Mouse (Mus musculus): ENCODE results near the gene Ly6g6c.

Ly6g6c gene

DNA sequence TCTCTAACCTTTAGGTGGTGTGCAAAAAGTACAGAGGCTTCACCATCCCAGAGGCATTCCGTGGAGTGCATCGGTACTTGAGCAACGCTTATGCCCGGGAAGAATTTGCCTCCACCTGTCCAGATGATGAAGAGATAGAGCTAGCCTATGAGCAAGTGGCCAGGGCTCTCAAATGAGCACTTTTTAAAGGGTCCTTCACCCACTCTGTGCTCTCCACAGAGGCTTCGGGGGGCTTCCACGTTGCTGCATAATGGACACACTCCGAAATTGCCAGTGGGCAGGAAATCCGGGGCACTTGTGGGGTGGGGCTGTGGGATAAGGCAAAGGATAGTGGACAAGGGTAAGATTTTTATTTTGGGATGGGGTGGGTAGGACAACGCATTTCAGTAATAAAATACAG, 6.9 kb upstream of the Ly6g6c start:
- DNase-seq: no peak

DNA sequence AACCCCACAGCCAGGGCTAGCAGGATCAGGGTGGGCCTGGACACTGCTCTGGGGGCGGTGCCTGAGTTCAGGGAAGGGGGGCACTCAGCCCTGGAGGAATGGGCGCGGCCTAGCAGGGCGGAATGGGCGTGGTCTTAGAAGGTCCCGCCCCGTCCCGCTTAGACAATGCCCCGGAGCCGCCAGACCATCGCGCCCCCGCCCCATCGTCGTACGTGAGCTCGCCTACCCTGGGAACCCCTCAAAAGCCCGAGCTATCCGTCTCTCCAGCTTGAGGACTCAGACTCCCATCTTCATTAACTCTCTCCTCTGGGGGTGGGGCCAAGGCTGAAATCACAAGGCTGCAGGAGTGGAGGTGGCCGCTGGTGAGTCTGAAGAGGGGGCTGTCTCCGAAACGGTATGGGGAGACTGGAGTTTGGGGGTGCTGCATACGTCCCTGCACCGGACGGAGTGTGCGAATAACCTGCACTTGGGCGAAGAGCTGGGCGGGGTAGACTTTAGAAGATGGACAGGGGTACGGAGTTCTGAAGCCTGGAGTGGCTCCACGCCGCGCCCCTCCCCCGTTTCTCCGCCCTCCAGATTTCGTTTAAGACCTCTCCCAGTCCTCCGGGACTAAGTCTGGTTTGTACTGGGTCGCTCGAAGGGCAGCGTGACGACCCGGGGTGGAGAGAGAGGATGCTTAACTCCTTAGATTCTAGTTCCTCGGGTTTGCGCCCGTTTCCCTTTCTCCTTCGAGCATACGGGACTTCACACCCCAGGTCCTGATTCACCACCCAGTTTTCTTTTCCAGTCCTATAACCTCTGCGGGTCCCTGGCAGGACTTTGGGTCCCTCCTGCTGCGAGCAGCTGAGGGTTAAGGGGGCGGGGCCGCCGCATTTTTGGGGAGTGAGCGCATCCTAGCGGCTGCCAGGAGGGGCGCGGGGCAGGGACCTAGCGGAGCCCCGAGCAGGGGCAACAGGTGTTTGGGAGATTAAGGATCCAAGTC, 6.0 kb upstream of the Ly6g6c start, which contains the start of gene Ddah2:
TSS of gene Ddah2 (plus strand) at position 125 of the 982 bp plus-strand sequence.
- DNase-seq: peak; percentile 96

DNA sequence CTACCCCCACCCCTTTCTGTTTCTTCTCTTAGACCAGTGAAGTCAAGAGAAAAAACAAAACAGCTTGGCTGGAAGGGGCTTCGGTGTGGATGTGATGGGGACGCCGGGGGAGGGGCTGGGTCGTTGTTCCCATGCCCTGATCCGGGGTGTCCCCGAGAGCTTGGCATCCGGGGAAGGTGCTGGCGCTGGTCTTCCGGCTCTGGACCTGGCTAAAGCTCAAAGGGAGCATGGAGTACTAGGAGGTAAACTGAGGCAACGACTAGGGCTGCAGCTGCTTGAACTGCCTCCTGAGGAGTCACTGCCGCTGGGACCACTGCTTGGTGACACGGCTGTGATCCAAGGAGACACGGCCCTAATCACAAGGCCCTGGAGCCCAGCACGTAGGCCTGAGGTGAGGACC, 5.1 kb upstream of the Ly6g6c start:
- no peak for DNase-seq

DNA sequence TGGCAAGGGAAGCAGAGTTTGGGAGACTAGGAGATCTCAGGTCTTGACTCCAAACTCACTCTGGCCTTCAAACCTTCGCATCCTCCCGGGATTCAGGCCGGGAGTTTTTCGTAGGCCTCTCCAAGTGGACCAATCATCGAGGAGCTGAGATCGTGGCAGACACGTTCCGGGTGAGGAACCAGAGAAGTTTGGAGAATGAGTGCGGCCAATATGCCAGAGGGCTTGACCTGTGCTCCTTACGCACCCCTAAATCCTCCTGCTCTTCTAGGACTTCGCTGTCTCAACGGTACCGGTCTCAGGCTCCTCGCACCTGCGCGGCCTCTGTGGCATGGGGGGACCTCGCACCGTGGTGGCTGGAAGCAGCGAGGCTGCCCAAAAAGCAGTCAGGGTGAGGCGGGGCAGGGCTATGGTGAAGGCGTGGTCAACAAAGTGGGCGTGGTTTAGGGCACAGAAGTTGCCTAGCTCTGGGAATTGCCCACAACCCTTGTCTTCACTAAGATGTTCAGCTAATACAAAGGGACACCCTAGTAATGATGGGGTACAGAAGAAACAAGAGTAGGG, 4.4 kb upstream of the Ly6g6c start:
- DNase-seq: peak; percentile 47

DNA sequence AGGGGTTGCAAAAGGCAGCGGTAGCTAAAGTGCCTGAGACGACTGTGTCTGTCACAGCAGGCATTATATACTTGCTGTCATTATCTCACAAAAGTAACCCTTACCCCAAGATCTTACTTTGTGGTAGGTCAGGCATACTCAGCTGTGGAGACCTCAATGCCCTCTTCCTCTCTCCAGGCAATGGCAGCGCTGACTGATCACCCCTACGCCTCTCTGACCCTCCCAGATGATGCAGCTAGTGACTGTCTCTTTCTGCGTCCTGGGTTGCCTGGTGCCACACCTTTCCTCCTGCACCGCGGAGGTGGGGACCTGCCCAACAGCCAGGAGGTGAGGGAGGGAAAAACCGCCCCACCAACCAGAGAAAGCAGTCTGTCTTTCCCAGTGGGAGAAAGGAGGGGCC, 3.9 kb upstream of the Ly6g6c start:
- no peak for DNase-seq

DNA sequence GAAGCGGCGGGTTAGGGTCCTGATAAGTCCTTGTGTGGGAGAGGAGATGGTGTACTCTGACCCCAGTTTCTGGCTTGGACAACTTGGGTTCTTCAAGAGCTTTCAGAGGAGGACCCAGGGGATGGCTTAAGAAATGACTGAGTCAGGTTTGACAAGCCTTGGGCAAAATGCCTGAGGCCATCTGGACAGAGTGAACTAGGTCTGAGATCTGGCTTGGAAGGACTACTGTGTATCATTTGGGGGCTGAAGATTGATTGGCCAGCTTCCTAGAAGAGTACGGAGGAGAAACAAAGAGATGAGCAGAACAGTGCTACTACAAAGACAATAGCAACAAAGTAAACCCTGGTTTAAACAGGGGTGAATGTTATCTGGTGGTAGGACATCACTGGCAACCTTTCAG, 1.7 kb upstream of the Ly6g6c start:
- no peak for DNase-seq

DNA sequence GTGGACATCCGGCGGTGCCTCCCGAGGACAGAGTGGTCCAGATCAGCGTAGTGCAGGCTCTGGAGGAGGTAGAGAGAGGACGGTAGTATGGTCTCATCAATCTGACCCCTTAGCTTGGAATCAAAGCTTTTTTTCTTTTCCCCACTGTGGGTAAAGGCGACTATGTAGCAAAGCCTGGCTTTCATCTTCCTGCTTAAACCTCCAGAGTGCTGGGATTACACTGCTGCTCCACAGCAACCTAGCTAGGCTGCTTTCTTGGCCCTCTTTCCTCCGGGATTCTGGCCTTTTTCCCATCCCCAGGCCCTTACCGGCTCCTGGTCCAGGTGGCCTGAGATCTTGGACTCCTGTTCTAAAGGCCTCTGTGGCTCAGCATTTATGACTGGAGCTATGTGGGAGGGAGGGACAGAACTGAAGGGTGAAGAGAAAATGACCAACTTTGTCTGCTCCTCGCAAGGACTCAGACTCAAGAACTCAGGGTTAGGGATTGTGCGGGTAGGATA, 760 bp upstream of the Ly6g6c start:
- no peak for DNase-seq

DNA sequence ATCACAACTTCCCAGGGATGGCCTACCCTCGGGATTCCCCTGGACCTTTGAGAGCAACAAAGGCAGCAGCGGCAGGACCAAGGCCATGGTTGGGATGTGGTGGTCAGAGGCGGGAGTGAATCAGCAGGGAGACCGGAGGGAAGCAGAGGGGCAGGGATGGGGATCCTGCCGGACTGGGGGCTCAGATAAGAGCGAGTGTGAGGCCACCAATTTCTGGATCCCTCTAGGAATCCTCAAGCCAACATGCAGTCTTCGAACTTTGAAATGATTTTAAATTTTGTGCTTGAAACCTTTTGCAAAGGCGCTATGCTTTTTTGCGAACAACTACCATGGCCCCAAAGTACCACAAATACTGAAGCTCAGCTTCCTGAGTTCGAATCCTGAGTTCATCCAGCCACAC, 896 bp downstream of the Ly6g6c start, which contains the start of gene Mpig6b:
TSS of gene Mpig6b (minus strand) at position 101 of the 400 bp plus-strand sequence.
- DNase-seq: no peak

DNA sequence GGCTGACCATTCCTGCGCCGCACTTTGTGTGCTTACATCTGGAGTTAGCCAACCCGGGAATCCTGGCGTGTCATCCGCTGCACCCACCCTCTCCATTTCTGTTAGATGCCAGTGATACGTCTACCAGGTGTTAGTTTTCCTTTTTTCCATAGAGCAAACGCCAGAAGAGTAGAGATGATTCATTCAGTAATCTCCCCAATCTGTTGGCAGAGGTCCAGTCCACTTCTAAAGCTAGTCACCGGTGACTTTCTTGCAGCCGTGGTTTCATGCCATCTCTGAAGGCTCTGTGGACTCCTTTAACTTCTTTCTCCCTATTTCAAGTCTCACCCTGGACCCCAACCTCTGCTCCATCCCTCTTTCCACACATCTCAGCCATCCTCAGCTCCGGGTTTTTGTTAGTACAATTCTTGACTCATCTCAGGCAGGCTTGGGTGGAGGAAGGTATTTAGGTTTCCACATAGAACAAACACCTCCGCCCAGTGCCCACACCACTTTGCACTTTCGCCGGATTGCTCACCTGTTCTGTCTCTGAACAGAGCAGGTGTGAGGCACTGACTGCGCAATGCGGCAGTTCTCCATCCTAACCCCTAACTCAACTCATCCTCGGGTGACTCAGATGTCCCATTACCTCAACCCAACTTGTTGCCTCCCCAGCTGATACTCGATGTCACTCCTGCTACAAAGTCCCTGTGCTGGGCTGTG, 3.2 kb downstream of the Ly6g6c start:
- DNase-seq: no peak

DNA sequence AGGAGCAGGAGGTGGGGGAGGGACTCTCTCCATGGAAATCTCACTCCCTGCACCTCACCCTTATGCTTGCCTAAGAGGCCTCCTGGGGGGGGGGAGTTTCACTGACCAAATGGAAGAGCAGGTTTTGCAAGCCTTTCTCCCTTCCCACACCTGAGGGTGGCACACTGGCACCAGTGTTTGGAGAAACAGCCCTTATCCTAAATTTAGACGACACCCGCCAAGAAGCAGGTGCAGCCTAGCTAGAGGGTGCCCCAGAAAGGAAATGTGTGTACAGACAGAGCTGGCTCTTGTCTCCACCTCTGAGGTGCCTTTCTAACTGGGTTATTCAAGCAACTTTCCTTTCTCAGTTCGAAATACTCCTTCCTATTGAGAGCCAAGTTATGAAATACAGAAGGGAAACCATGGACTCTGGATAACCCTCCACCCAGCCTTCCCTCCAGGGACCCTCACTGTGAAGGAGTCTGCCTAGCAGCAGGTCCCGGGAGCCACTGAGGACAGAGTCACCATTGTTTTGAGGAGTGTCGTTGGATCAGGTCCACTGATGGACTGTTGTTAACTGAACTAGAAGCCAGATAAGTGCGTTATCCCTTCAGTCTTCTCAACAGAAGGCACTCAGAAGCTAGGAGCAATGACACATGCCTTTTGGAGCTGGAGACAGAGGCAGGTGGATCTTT, 5.5 kb downstream of the Ly6g6c start:
- no peak for DNase-seq

DNA sequence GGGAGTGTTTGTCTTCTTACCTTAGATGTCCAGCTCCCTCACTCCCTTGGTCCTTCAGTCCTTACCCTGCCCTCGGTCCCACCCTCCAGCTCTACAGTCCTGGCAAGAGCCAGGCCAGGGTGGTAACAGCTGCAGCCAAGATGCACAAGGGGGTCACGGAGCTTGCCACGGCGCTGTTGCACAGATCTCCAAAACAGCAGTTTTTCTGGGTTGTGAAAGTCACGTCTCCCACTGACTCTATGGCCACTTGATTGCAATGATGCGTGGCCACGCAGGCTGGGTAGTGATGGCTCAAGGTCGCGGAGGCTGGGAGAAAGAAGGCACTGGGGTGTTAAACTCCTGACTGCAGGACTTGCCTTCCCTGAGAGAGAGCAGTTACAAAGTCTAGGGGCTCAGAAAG, 6.3 kb downstream of the Ly6g6c start:
- DNase-seq: no peak

DNA sequence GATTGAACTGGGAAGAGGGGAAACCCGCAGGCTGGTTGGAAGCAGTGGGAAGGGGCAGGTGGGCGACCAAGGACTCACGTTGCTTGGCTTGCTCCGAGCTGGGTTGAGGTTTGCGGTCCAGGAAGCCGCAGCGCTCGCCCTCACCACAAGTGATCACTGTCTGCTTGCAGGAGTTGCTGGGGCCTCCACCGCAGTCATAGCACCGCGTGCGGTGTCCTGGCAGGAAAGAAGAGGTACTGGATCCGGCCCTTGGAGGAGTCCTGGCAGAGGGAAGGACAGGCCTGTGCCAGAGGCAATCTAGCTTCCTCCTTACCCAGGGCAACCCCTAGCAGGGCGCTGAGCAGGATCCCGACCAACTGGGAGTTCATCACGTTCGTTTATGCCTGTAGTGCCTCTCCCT, 8.9 kb downstream of the Ly6g6c start:
- DNase-seq: no peak

DNA sequence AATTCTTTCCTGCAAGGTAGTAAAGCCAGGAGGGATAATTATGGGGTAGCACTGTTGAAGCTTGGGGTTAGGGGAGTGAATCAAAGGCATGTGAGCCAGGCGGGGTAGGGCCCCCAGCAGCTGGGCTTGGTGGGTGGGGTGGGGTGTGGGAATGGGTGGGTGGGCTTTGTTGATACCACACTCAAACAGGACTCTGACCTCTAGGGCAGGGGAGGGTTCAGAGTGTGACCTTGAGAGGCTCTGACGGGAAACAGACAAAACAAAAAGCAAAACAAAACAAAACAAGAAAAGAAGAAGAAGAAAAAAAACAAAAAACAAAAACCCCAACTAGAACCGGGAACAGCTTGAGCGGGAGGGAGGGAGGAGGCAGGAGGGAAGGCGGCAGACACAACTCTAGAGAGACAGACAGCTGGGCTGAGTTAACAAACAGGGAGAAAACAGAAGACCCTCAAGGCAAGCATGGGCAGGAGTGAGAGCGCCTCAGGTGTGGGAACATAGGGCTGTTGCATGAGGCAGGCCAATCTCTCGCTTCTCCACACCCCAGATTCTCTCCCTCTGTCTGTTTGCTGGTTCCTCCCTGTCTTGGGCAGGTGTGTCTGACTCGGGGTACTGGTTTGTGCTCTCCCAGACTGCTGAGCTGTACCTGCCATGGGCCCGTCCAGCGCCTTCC, 11.5 kb downstream of the Ly6g6c start, which contains the start of gene Ly6g6e:
TSS of gene Ly6g6e (plus strand) at position 396 of the 670 bp plus-strand sequence.
- DNase-seq: no peak

DNA sequence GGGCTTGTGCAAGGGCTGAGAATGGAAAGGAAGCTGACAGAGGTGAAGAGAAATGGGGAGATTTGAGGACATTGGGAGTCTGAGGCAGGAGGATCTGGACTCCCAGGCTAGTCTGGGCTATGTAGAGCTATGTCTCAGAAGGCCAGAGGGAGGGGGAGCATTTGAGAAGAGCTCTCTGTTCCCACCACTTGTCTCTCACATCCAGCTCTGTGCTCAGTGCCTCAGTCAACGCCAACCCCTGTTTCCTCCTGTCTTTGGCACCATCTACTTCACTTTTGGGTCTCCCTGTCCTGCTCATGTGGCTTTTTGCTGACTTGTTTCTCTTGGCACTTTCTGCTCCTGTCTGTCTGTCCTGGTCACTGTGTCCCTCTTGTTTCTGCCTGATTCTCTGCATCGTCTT, 12.1 kb downstream of the Ly6g6c start:
- DNase-seq: no peak

DNA sequence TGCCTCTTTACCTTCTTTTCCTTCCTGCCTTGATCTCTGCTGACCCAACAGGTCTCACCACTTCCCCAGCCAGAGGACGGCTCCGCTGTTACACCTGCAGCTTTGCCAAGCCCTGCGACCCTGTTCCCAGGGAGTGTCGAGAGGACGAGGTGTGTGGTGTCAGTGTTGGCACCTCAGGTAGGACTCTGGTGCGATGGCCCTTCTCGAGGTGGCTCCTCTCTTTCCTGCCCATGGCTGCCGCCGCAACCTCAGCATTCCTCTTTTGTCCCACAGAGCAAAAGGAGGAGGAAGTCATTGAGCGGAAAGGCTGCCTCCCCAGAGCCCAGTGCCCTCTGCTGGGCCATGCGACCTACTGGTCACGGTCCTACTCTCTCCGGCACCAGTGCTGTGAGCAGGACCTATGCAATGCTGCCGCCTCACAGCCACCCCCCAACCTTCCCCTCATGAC, 12.6 kb downstream of the Ly6g6c start, which contains the start of gene Ly6g6d:
TSS of gene Ly6g6d (minus strand) at position 280 of the 448 bp plus-strand sequence.
- peak; percentile 75 for DNase-seq

DNA sequence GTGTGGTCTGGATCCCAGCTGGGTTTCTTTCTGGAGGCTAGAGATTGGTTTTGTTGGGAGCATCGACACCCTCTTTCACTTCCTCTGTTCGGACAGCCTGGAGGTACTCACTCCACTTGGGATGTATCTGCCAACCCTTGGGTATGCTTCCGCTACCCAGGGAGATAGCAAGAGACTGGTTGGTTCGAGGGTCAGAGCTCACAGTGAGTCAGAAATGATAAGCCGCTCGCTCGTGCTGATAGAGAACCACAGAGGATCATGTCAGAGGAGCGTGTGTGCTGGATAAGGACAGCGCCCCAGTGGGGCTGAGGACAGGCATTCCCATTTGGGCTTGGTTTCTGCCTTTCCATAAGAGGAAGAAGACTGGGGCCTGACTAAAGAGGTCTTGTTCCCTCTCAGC, 14.6 kb downstream of the Ly6g6c start:
- DNase-seq: no peak

DNA sequence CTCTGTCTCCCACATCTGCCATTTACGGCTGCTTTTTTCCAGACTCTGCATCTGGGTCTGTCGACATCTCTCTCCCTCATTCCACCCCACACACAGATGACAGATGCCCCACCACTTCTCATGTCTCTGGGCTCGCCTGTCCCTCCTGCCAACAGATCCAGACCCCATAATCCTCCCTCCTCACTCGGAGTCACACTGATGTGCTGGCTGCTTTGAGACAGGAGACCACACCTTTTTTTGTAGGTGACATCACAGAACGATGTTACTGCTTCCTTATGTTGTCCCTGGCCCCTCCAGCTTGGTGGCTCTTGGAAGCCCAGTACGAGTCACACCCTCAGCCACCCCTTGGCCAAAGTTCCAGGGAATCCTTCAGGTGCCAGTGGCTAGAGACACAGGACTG, 15.1 kb downstream of the Ly6g6c start:
- DNase-seq: no peak

DNA sequence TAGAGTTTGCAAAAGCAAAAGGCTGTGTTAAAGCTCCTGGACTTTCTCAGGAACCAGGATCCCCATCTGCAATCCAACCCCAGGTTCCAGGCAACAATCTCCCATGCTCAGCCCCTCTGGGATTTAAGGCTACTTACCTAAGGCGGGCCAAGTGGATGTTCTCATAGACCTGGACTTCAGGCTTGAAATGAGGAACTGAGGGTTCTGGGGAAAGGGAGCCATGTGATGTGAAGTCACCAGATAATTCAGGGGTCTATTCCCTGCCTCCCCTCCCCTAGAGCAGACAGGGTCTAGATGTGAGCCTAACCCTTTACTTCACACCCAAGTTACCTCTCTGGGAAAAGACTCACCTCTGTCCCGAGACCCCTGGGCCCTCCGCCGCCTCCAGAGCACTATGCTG, 15.5 kb downstream of the Ly6g6c start:
- no peak for DNase-seq

DNA sequence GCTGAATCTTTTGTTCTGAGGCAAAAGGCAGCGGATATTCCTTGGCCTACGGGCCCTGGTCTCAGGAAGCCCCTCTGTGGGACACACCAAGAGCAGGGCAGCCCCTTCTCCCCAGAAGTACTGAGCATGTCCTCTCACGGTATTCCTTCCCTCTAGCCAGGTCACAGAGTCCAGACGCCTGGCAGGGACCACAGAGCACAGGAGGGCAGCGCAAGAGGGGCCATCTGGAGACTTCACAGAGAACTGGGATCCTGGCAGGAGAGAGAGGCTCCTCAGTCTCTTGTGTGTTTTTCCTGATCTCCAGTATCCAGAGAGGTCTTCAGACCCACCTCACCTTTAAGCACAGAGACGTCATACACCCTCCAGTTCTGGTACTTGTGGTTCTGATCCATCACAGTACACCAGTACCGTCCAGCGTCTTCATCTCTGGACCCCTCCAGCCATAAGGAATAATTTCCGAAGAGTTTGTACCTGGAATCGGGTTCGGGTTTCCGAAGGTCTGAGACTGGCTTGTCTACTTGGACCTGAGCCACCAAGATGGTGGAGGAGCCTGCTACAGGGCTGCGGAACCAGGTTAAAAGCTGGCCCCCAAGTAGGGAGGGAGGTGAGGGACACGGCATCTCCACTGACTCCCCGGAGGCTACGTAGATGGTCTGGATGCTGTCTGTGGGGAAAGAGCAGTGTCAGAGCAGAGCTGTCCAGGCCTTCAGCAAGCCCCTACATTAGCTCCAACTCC, 17.8 kb downstream of the Ly6g6c start:
- no peak for DNase-seq

DNA sequence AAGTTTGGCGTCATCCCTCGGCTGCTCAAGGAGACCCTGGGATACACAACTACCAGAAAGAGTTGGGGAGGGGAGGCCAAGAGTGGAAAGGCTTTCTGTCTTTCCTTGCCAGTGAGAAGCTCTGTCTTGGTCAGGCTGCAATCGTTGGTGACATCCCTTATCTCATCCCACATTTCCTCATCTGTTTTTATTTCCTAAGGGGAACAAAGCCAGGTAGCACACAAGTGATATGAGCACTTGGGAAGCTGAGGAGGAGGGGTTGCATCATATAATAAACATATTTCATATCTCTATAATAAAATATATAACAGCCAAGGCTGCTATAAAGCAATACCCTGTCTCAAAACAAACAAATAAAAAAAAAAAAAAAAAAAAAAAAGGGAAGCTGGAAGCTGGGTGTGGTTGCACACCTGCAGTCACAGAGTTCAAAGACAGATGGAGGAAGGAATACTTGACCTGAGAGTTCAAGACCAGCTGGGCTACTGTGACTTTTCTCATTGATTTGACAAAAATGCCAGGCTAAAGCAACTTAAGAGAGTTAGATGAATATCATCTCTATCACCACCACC, 18.8 kb downstream of the Ly6g6c start:
- DNase-seq: no peak

All from lung, postnatal 14 days (tissue).